Mouse (Mus musculus): ENCODE measurements at regions not wholly inside any gene's neighbourhood (a gene's known extent, or its start where the extent isn't known, plus 50 kb on each side); places are given as distances from the start of the nearest gene placed in this dataset.

DNA sequence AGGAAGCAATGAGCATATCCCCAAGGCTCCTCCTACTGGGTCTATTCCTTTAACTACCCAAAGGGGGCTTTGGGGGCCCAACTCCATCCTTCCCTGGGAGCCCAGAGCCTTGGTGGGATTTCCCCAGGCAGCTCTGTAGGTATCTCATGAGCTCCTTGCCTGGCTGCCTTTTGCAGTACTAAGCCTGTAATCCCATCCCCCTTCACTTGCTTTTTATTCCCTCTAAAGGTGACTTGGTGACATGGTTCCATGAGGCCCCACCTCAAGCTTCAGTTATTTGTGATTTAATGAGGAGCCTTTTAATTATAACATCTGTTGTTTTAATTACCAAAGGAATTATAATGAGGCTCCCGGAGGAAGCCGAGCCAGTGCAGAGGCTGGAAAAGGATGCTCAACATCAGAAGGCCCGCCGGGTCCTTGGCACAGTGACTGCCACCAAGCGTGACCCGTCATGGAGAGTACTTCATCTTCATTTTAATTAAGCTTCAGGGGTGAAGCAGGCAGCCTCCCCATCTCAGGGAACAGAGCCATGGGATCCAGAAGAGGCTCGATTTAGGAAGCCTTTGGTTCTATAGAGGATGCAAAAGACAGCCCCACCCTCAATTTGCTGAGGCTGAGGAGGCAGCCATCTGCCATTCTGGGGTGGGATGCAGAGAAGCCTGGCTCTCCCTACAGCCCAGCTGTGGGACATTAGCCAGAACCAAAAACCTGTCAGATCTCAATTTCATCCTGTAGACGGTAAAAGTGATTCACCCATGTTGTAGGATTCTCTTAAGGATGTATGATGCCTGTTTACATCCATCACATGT lies 91.1 kb downstream of the Wscd1 start:
- no peaks in the 10 kb centered on the region for H3K4me1 ChIP-seq (replicated peaks; ENCODE audit: control insufficient read depth, insufficient read depth, low read length)
- H3K4me3 ChIP-seq (ENCODE audit: control insufficient read depth, insufficient read depth, low read length), result no peak overlapping the region
- no peak overlapping the region for H3K27ac ChIP-seq (ENCODE audit: control insufficient read depth, insufficient read depth, low read length)
- TF ChIP-seq CTCF (IDR thresholded peaks at IDR 0.05; ENCODE audit: borderline replicate concordance, control insufficient read depth, extremely low read depth, insufficient read depth, low read length, poor library complexity) (no peak), POLR2A (IDR thresholded peaks at IDR 0.05; ENCODE audit: control insufficient read depth, extremely low read depth, insufficient read depth, low read length, poor library complexity) (no peak)
- WGBS, result 82% methylated on average over 8 of the region's 8 CpGs
- H3K36me3 ChIP-seq (ENCODE audit: control insufficient read depth, insufficient read depth, low read length), result no peaks in the 10 kb centered on the region
- no peak for DNase-seq
- no peaks in the 10 kb centered on the region for H3K27me3 ChIP-seq (ENCODE audit: control insufficient read depth, insufficient read depth, low read length)

Measured in thymus, adult 2 months (tissue).